Mouse (Mus musculus) stomach, embryonic 14.5 days (tissue): ENCODE measurements around the gene Tnip1. TPM values are rescaled to one million over a fixed set of nuclear protein-coding genes. Genes with fewer than 3 reads are reported as not detected.

Source experiments
- ATAC-seq: fragments of 200-750 bp; cut with Nextera tagmentation; 2 replicates; pipeline ENCODE4 v1.8.0; 2017; ENCODE audit warnings: low read depth, moderate TSS enrichment; ENCODE audit not compliant: insufficient number of reproducible peaks, insufficient read depth, low FRiP score
- H3K27ac ChIP-seq: fragments of 300-500 bp; sonication (generic); 2 replicates; pipeline ENCODE4 v1.5.1; 2014; ENCODE audit warnings: mild to moderate bottlenecking, low read length, moderate library complexity, mixed read lengths
- H3K27me3 ChIP-seq: fragments of 300-500 bp; sonication (generic); 2 replicates; pipeline ENCODE4 v1.6.1; 2014; ENCODE audit warnings: low read length, control low read depth, mixed read lengths; ENCODE audit not compliant: control insufficient read depth, insufficient read depth
- H3K36me3 ChIP-seq: fragments of 300-500 bp; sonication (generic); 2 replicates; pipeline ENCODE4 v1.6.1; 2014; ENCODE audit warnings: mild to moderate bottlenecking, control low read depth, low read length, moderate library complexity, mixed read lengths; ENCODE audit not compliant: control insufficient read depth, insufficient read depth
- H3K4me1 ChIP-seq: fragments of 300-500 bp; sonication (generic); 2 replicates; pipeline ENCODE4 v1.6.1; 2014; ENCODE audit warnings: low read length, control low read depth, mixed read lengths; ENCODE audit not compliant: control insufficient read depth, insufficient read depth
- H3K4me2 ChIP-seq: fragments of 300-500 bp; sonication (generic); replicated peaks from 2 replicates; pipeline ENCODE4 v1.6.1; 2014; ENCODE audit warnings: low read depth, low read length, control low read depth
- H3K4me3 ChIP-seq: fragments of 300-500 bp; sonication (generic); 2 replicates; pipeline ENCODE4 v1.5.1; 2014; ENCODE audit warnings: low read depth, low read length, control low read depth
- H3K9ac ChIP-seq: fragments of 300-500 bp; sonication (generic); replicated peaks from 2 replicates; pipeline ENCODE4 v1.6.1; 2014; ENCODE audit warnings: low read depth, mild to moderate bottlenecking, control low read depth, low read length, moderate library complexity, mixed read lengths
- H3K9me3 ChIP-seq: fragments of 300-500 bp; sonication (generic); 2 replicates; pipeline ENCODE4 v1.6.1; 2016; ENCODE audit warnings: low read depth, low read length, control low read depth; ENCODE audit not compliant: control insufficient read depth
- WGBS: fragments of 180-500 bp; shearing (Covaris S2); extraction: QIAGEN DNeasy Blood & Tissue Kit; methylation state at CpG from one replicate; pipeline ENCODE4 v1.1.7; 2014; 5-methylcytosine and 5-hydroxymethylcytosine counted together
- polyA plus RNA-seq: library from polyadenylated mRNA; unstranded; fragments of >200 nt; fragmentation: Nextera tagmentation; extraction: Ambion mirVana; gene quantifications from 2 replicates; pipeline ENCODE4 v1.2.1, GENCODE M21; 2014

The Tnip1 gene
- 21.0 and 21.4 TPM in 2 replicates for polyA plus RNA-seq

DNA sequence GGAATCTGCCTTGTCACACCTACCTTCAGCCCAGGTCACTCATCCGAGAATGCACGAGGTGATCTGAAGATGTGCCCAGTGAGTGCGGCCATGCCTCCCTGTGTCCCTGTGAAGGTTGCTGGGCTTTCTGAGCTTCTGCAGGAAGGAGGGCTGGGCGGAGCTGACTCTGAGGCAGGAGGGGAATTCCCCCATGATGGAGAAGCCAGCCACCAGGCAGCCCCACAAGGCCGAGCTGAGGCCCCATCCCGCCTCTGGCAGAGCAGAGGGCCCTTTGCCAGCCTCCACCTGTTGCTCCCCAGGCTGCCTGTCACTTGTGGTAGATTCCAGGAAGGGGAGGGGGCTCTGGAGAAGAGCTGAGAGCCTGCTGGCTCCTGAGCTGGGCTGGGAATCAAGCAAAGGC is at the start of gene Tnip1:
Gene Tnip1, minus strand, starts transcription at position 108 of the 400 bp plus-strand sequence.
- no peaks in the 10 kb centered on the region for H3K36me3 ChIP-seq
- no peaks in the 10 kb centered on the region for H3K27me3 ChIP-seq
- H3K4me1 ChIP-seq: peaks cover 12% of the 10 kb centered on the region; the same call in 1 of the 2 replicates
- 0 out of 2 replicates have a peak within 1 kb of the TSS, but pooled peaks have one; percentile 3 for H3K4me3 ChIP-seq
- no peak within 1 kb of the TSS for H3K9ac ChIP-seq
- peak within 1 kb of the TSS; percentile 31 for H3K4me2 ChIP-seq
- H3K27ac ChIP-seq: peak within 1 kb of the TSS; percentile 48; the same call in 1 of the 2 replicates
- no peaks in the 10 kb centered on the region for H3K9me3 ChIP-seq
- ATAC-seq: peak; percentile 53
- 23% methylated on average over 6 of the region's 6 CpGs for WGBS

DNA sequence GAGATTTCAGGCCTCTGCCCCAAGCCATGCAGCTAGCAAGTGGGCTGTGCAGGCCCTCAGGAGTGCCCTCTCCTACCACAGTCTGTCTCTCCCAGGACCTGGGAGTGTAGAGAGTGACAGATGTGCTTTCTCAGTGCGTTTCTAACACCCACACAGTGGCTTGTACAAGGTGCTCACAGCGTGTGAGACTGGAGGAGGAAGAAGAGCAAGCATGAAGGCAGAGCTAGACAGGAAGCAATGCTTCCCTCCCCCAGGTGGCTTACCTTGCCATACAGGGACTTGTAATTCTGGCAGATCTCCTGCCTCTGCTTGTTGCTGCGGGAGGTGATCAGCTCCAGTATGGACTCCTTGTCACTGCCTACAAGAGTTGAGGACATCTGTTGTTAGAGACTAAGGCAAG is 48.7 kb upstream of the Tnip1 start:
- H3K4me2 ChIP-seq: no peak overlapping the region
- H3K27ac ChIP-seq: no peak overlapping the region
- H3K9me3 ChIP-seq: no peaks in the 10 kb centered on the region
- no peak overlapping the region for H3K9ac ChIP-seq
- no peak for ATAC-seq
- no peak overlapping the region for H3K4me3 ChIP-seq
- 85% methylated on average over 3 of the region's 3 CpGs for WGBS
- peaks cover 77% of the 10 kb centered on the region for H3K36me3 ChIP-seq
- H3K4me1 ChIP-seq: 0 out of 2 replicates have a peak, but pooled peaks cover 2% of the 10 kb centered on the region
- no peaks in the 10 kb centered on the region for H3K27me3 ChIP-seq

DNA sequence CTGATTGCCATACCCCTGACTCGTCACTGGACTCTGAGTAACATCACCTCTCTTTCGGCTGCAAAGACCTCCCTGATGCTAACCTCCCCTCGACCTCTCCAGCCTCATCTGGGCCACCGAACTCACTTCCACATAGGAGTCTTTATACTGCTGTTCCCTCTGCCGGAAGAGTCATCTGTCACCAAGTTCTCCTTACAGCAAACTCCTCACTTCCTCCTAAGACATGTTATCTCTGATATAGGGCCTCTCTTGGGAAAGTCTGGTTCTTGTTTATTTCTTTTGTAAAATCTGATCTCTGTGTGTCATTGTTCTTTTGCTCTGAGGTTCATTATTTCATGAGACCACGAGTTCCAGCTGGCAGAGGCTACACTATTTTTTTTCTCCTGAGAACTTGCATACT is 45.5 kb upstream of the Tnip1 start:
- ATAC-seq: no peak
- Histone ChIP-seq H3K4me1 (no peaks in the 10 kb centered on the region), H3K27ac (no peak overlapping the region), H3K4me2 (no peak overlapping the region), H3K36me3 (peaks cover 90% of the 10 kb centered on the region), H3K9me3 (no peaks in the 10 kb centered on the region), H3K27me3 (no peaks in the 10 kb centered on the region), H3K9ac (no peak overlapping the region), H3K4me3 (no peak overlapping the region)
- 76% methylated on average over 6 of the region's 6 CpGs for WGBS

DNA sequence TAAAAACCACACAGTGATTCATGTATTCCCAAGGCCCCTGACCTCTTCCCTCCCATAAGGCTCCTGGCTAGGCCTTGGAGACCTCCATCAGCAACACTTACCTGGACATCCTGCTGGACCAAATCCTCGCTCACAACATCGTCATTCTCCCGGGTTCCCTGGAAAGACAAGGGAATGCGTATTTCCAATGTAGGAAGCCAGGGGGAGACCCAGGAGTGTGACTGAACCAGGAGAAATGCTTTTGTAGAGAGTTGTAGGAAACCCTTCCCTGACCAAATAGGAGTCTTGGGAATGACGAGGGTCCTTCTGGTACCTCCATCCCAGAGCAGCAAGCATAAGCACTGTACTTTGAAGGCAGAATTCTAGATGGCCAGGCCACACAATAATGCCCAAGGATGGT is 43.0 kb upstream of the Tnip1 start:
- ATAC-seq: no peak
- Histone ChIP-seq H3K4me2 (no peak overlapping the region), H3K27ac (no peak overlapping the region), H3K4me1 (no peaks in the 10 kb centered on the region), H3K4me3 (no peak overlapping the region), H3K36me3 (peaks cover 87% of the 10 kb centered on the region), H3K9me3 (no peaks in the 10 kb centered on the region; the same call in 1 of the 2 replicates), H3K27me3 (no peaks in the 10 kb centered on the region), H3K9ac (no peak overlapping the region)
- WGBS: 84% methylated on average over 5 of the region's 5 CpGs

DNA sequence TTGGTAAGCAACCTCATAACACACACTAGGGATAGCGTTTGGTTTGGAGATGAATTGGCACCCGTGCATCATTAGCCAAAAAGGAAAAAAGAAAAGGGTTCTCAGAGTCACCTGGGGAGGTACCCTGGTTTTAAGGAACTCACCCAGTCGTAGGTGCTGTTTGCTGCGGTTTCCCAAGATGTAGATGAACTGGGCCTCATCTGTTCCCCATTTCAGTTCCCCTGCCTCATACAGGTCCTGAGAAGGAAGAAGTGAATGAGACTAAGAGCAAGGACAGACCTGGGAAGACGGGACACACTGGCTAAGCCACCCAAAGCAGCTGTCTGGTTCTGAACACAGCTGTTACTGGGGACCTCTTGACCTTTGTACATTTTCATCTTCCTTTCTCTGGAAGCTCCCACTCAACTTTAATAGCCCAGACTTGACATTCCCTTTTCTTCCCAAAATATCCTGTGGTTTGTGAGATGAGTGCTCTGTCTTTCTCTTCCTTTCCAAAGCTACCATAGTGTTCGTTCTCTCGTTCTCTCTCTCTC is 42.3 kb upstream of the Tnip1 start:
- Histone ChIP-seq H3K4me1 (no peaks in the 10 kb centered on the region), H3K27me3 (no peaks in the 10 kb centered on the region), H3K9ac (no peak overlapping the region), H3K36me3 (peaks cover 87% of the 10 kb centered on the region), H3K9me3 (no peaks in the 10 kb centered on the region; the same call in 1 of the 2 replicates), H3K4me3 (no peak overlapping the region), H3K27ac (no peak overlapping the region), H3K4me2 (no peak overlapping the region)
- 84% methylated on average over 7 of the region's 7 CpGs for WGBS
- ATAC-seq: no peak

DNA sequence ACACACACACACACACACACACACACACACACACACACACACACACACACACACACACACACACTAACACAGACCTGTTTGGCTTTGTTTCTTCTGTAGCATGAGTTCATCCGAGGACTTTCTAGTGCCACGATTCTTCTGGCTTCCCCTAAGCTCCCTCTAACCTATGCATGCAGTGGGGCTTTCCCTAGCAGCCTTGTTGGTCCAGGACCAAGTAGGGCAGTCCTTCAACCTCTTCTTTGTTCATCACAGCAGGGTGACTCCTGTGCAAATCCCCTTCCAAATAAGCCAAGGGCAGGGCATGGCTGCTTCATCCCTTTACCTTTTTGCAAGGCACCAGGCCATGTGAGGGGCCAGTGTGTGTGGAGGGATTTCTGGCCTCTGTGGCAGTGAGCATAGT is 36.0 kb upstream of the Tnip1 start:
- H3K4me3 ChIP-seq: no peak overlapping the region
- no peaks in the 10 kb centered on the region for H3K4me1 ChIP-seq
- WGBS: 54% methylated on average over 2 of the region's 2 CpGs
- H3K4me2 ChIP-seq: no peak overlapping the region
- no peak for ATAC-seq
- no peak overlapping the region for H3K27ac ChIP-seq
- no peaks in the 10 kb centered on the region; the same call in 1 of the 2 replicates for H3K9me3 ChIP-seq
- H3K9ac ChIP-seq: no peak overlapping the region
- no peaks in the 10 kb centered on the region for H3K27me3 ChIP-seq
- peaks cover 82% of the 10 kb centered on the region for H3K36me3 ChIP-seq

DNA sequence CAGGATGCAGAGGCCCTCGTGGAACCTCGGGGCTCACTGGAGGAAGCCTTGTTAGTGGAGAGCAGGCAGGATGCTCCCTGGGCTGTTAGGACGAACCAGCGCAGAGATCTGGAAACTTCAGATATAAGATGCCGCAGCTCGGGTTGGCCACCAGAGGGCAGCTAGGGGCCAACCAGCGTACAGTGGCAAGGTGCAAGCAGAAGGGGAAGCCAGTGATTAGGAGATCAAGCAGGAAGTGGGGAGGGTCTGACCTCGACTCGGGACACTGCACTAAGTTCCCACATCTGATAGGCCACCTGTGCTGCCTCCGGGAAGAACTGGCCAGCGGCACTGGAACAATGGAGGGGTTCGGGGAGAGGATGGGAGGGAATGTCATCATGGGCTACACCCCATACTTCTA is 35.6 kb upstream of the Tnip1 start:
- H3K36me3 ChIP-seq: peaks cover 78% of the 10 kb centered on the region
- no peaks in the 10 kb centered on the region for H3K27me3 ChIP-seq
- ATAC-seq: peak; percentile 68
- no peaks in the 10 kb centered on the region for H3K4me1 ChIP-seq
- H3K9ac ChIP-seq: no peak overlapping the region
- no peak overlapping the region for H3K27ac ChIP-seq
- H3K4me3 ChIP-seq: no peak overlapping the region
- H3K9me3 ChIP-seq: no peaks in the 10 kb centered on the region; the same call in 1 of the 2 replicates
- no peak overlapping the region for H3K4me2 ChIP-seq
- WGBS: 5% methylated on average over 12 of the region's 12 CpGs

DNA sequence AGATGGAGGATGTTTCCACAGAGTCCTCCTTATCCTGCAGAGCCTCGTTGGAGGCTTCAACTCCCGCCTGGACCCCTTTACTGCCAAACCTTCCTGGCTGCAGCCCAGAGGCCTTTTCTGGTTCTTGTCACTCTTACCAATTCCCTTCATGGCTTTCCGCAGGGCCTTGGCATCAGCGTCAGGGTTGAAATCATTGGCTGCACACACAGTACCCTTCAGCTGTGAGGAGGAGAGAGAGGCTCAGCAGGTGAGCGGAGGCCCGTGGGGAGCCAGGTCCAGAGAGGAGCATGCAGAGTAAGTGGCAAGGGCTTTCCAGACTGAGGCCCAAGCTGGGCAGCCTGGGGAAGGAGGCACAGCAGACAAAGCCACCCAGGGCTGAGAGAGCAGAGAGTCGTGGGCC is 33.5 kb upstream of the Tnip1 start:
- Histone ChIP-seq H3K36me3 (peaks cover 74% of the 10 kb centered on the region), H3K4me3 (no peak overlapping the region), H3K9me3 (no peaks in the 10 kb centered on the region; the same call in 1 of the 2 replicates), H3K27ac (no peak overlapping the region), H3K4me1 (no peaks in the 10 kb centered on the region), H3K27me3 (no peaks in the 10 kb centered on the region), H3K9ac (no peak overlapping the region), H3K4me2 (no peak overlapping the region)
- WGBS: 73% methylated on average over 7 of the region's 7 CpGs
- no peak for ATAC-seq

DNA sequence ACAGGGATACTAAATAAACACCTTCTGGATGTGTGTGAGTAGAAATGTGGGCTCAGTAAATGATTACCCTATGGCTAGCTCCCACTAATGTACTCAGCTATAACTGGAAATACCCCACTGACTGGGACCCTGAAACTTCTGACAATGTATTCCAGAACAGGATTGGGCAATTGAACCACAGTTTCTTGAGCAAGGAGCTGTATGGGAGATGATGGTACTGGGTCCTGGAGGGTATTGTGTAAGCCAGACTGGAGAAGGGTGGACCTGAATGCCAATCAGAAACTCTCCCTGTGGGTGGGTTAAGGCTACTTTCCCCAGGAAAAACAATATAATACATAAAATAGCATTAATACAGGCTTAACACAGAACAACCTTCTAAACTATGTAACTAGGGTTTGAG is 27.2 kb upstream of the Tnip1 start:
- Histone ChIP-seq H3K27ac (no peak overlapping the region), H3K36me3 (peaks cover 70% of the 10 kb centered on the region), H3K27me3 (no peaks in the 10 kb centered on the region), H3K4me1 (no peaks in the 10 kb centered on the region), H3K4me2 (no peak overlapping the region), H3K4me3 (no peak overlapping the region), H3K9me3 (no peaks in the 10 kb centered on the region), H3K9ac (no peak overlapping the region)
- no peak for ATAC-seq
